Mouse (Mus musculus) MEL (cell line): ENCODE data around the gene Ces2c. TPM values are rescaled to one million over a fixed set of nuclear protein-coding genes. Genes with fewer than 3 reads are reported as not detected.
"Not testable (repeated sequence)": the region's sequence is repeated elsewhere in the genome, so short reads cannot be mapped to it uniquely, and the experiment has no call there.

ENCODE experiments used
- DNase-seq: peaks from one replicate; pipeline ENCODE4 v3.0.0; 2011; ENCODE audit warnings: low read depth, low spot score
- H3K27ac ChIP-seq: 2 replicates; pipeline ENCODE4 v1.5.1; 2012; ENCODE audit warnings: low read depth, mild to moderate bottlenecking, control low read depth, low read length, moderate library complexity; ENCODE audit not compliant: control insufficient read depth
- H3K27me3 ChIP-seq, 2 experiments: fragments of 150-350 bp in 1 of 2; sonication (generic) in 1 of 2; 2 replicates each; pipeline ENCODE4 v1.6.1; 2012; ENCODE audit warnings: low read length in 2 of 2, mild to moderate bottlenecking in 2 of 2, improper control_type of control experiment in 1 of 2, moderate library complexity in 1 of 2; ENCODE audit not compliant: insufficient read depth in 2 of 2, control insufficient read depth in 1 of 2
- H3K36me3 ChIP-seq, 2 experiments: 2 replicates each; pipeline ENCODE4 v1.6.1; 2012 to 2014; ENCODE audit warnings: low read length in 2 of 2, improper control_type of control experiment in 1 of 2, inconsistent platforms in 1 of 2, mild to moderate bottlenecking in 1 of 2; ENCODE audit not compliant: insufficient read depth in 2 of 2, control insufficient read depth in 1 of 2
- H3K4me1 ChIP-seq, 2 experiments: fragments of 150-350 bp in 1 of 2; sonication (generic) in 1 of 2; 2 replicates each; pipeline ENCODE4 v1.6.1; 2012; ENCODE audit warnings: low read length in 2 of 2, improper control_type of control experiment in 1 of 2, mild to moderate bottlenecking in 1 of 2; ENCODE audit not compliant: insufficient read depth in 2 of 2, control insufficient read depth in 1 of 2
- H3K4me3 ChIP-seq, 2 experiments: fragments of 150-350 bp in 1 of 2; sonication (generic) in 1 of 2; 2 replicates each; pipeline ENCODE4 v1.5.1; 2012; ENCODE audit warnings: low read depth in 2 of 2, low read length in 2 of 2, mild to moderate bottlenecking in 2 of 2, moderate library complexity in 2 of 2, control low read depth in 1 of 2, improper control_type of control experiment in 1 of 2; ENCODE audit not compliant: control insufficient read depth in 1 of 2, insufficient read depth in 1 of 2
- H3K79me2 ChIP-seq: 2 replicates; pipeline ENCODE4 v1.6.1; 2012; ENCODE audit warnings: mild to moderate bottlenecking, low read length, moderate library complexity; ENCODE audit not compliant: control insufficient read depth, poor library complexity, insufficient read depth
- H3K9ac ChIP-seq: 2 replicates; pipeline ENCODE4 v1.6.1; 2012; ENCODE audit warnings: low read depth, mild to moderate bottlenecking, control low read depth, low read length, moderate library complexity; ENCODE audit not compliant: control insufficient read depth, poor library complexity, severe bottlenecking
- H3K9me3 ChIP-seq: fragments of 150-350 bp; sonication (generic); replicated peaks from 2 replicates; pipeline ENCODE4 v1.6.1; 2012; ENCODE audit warnings: mild to moderate bottlenecking, low read length, improper control_type of control experiment, moderate library complexity; ENCODE audit not compliant: insufficient read depth
- CHD1 ChIP-seq: IDR thresholded peaks from 2 replicates; pipeline ENCODE4 v1.6.1; 2012; ENCODE audit warnings: low read depth, mild to moderate bottlenecking, inconsistent platforms, low read length, improper control_type of control experiment
- ELF1 ChIP-seq: IDR thresholded peaks from 2 replicates; pipeline ENCODE4 v1.6.1; 2014; ENCODE audit warnings: low read depth, mild to moderate bottlenecking, inconsistent platforms, low read length, improper control_type of control experiment, moderate library complexity
- GABPA ChIP-seq: IDR thresholded peaks from 2 replicates; pipeline ENCODE4 v1.6.1; 2012; ENCODE audit warnings: low read depth, mild to moderate bottlenecking, inconsistent platforms, low read length, improper control_type of control experiment, moderate library complexity
- JUND ChIP-seq: IDR thresholded peaks from 2 replicates; pipeline ENCODE4 v1.6.1; 2011; ENCODE audit warnings: low read depth, mild to moderate bottlenecking, improper control_type of control experiment, low read length
- MAX ChIP-seq: IDR thresholded peaks from 2 replicates; pipeline ENCODE4 v1.6.1; 2011; ENCODE audit warnings: low read length, improper control_type of control experiment
- MEF2A ChIP-seq: IDR thresholded peaks from 2 replicates; pipeline ENCODE4 v1.6.1; 2014; ENCODE audit warnings: low read depth, mild to moderate bottlenecking, inconsistent platforms, low read length, improper control_type of control experiment; ENCODE audit not compliant: poor library complexity, insufficient replicate concordance, severe bottlenecking; ENCODE audit errors: extremely low read depth
- POLR2AphosphoS2 ChIP-seq: IDR thresholded peaks from 2 replicates; pipeline ENCODE4 v1.6.1; 2011; ENCODE audit warnings: low read length, improper control_type of control experiment
- RAD21 ChIP-seq: IDR thresholded peaks from 2 replicates; pipeline ENCODE4 v1.6.1; 2011; ENCODE audit warnings: mild to moderate bottlenecking, low read depth, low read length, improper control_type of control experiment
- TAL1 ChIP-seq: IDR thresholded peaks from 2 replicates; pipeline ENCODE4 v1.6.1; 2012; ENCODE audit warnings: mild to moderate bottlenecking, inconsistent platforms, low read length, moderate library complexity, mixed read lengths
- TBP ChIP-seq: IDR thresholded peaks from 2 replicates; pipeline ENCODE4 v1.8.0; 2011; ENCODE audit warnings: low read depth, low read length, improper control_type of control experiment
- USF1 ChIP-seq: IDR thresholded peaks from 2 replicates; pipeline ENCODE4 v1.6.1; 2014; ENCODE audit warnings: low read depth, mild to moderate bottlenecking, inconsistent platforms, low read length, improper control_type of control experiment, moderate library complexity
- ZMIZ1 ChIP-seq: IDR thresholded peaks from 2 replicates; pipeline ENCODE4 v1.6.1; 2012; ENCODE audit warnings: low read depth, mild to moderate bottlenecking, inconsistent platforms, low read length, improper control_type of control experiment, moderate library complexity
- ZNF384 ChIP-seq: IDR thresholded peaks from 2 replicates; pipeline ENCODE4 v1.6.1; 2012; ENCODE audit warnings: low read depth, mild to moderate bottlenecking, inconsistent platforms, low read length, improper control_type of control experiment
- polyA plus RNA-seq, 2 experiments: library from polyadenylated mRNA; stranded (reverse) in 1 of 2; unstranded in 1 of 2; fragments of >175 nt in 1 of 2; fragments of >200 nt in 1 of 2; gene quantifications; 2 replicates each; pipeline versions ENCODE4 v1.2.1 to v1.2.4; 2012; ENCODE audit warnings: low replicate concordance in 2 of 2, low read depth in 1 of 2; ENCODE audit not compliant: insufficient read length in 2 of 2, insufficient read depth in 1 of 2, missing spikeins in 1 of 2
- total RNA-seq: library from RNA; depleted of rRNA; stranded (reverse); fragments of 300-350 nt; gene quantifications from 2 replicates; pipeline ENCODE4 v1.2.3, GENCODE M21; 2012

Gene Ces2c
- total and polyA plus RNA-seq, 3 experiments, result not detected

- Histone ChIP-seq H3K27me3 (peaks cover 4 to 12% of the 10 kb centered on the region in 2 experiments), H3K9me3 (no peaks in the 10 kb centered on the region)
Measured at GRCm38 (mm10) chr8:104841360-104842078, 5.3 kb upstream of the Ces2c start.

GRCm38 (mm10) chr8:104847741-104848462, 1.0 kb downstream of the Ces2c start:
- Histone ChIP-seq H3K9ac (no peak overlapping the region), H3K79me2 (no peaks in the 10 kb centered on the region), H3K27me3 (peaks cover 4 to 12% of the 10 kb centered on the region in 2 experiments), H3K36me3 (no peaks in the 10 kb centered on the region), H3K9me3 (no peaks in the 10 kb centered on the region), H3K27ac (no peak overlapping the region), H3K4me1 (no peaks in the 10 kb centered on the region), H3K4me3 (no peak overlapping the region)
- no peak for TF ChIP-seq TAL1
- no peak for TF ChIP-seq MEF2A
- TF ChIP-seq USF1, result no peak
- no peak for TF ChIP-seq ZNF384
- no peak for TF ChIP-seq POLR2AphosphoS2
- no peak for TF ChIP-seq GABPA
- TF ChIP-seq TBP, result no peak
- TF ChIP-seq RAD21, result no peak
- no peak for DNase-seq

More at GRCm38 (mm10) chr8:104841360-104842078, 5.3 kb upstream of the Ces2c start:
- no peak overlapping the region for H3K9ac ChIP-seq
- H3K36me3 ChIP-seq, result no peaks in the 10 kb centered on the region
- H3K4me1 ChIP-seq, result no peaks in the 10 kb centered on the region
- H3K79me2 ChIP-seq, result no peaks in the 10 kb centered on the region
- TF ChIP-seq MAX (no peak), JUND (no peak), ZMIZ1 (no peak), ZNF384 (no peak), ELF1 (no peak), CHD1 (no peak)
- DNase-seq, result no peak
- no peak overlapping the region for H3K4me3 ChIP-seq
- H3K27ac ChIP-seq, result no peak overlapping the region

- not testable (repeated sequence) for H3K79me2 ChIP-seq, H3K9me3 ChIP-seq, H3K27ac ChIP-seq, H3K9ac ChIP-seq, H3K27me3 ChIP-seq, H3K36me3 ChIP-seq, H3K4me3 ChIP-seq, H3K4me1 ChIP-seq, DNase-seq
Measured at GRCm38 (mm10) chr8:104866844-104867531, 20.1 kb downstream of the Ces2c start.

- DNase-seq, H3K36me3 ChIP-seq: not testable (repeated sequence)
Measured at GRCm38 (mm10) chr8:104868876-104869275, 22.0 kb downstream of the Ces2c start.

More at GRCm38 (mm10) chr8:104868876-104869275, 22.0 kb downstream of the Ces2c start:
- H3K4me1 ChIP-seq, H3K9ac ChIP-seq, H3K9me3 ChIP-seq, H3K79me2 ChIP-seq, H3K4me3 ChIP-seq, H3K27ac ChIP-seq, H3K27me3 ChIP-seq: not testable (repeated sequence)
